Mouse (Mus musculus): ENCODE measurements around the gene Actr3b. TPM values are rescaled to one million over a fixed set of nuclear protein-coding genes. Genes with fewer than 3 reads are reported as not detected.

Actr3b gene
- total and polyA plus RNA-seq, 3 experiments = 1.3 to 4.7 (median 3.9) TPM

GRCm38 (mm10) chr5:25848058-25848457, 88.3 kb downstream of the Actr3b start:
- in situ Hi-C loops (cut with MboI; ENCODE audit: low pct_ligation_motif_present, low pct_unique_long_range_greater_than_20kb, low sequenced_read_pairs) (no loop called here), dilution Hi-C loops (cut with MboI; ENCODE audit: extremely low pct_ligation_motif_present, extremely low pct_unique_long_range_greater_than_20kb, low sequenced_read_pairs) (no loop called here)

GRCm38 (mm10) chr5:25866201-25866600, 106.4 kb downstream of the Actr3b start:
- TF ChIP-seq MAFK (IDR thresholded peaks at IDR 0.05; ENCODE audit: insufficient replicate concordance, low read length) (no peak), ZMIZ1 (IDR thresholded peaks at IDR 0.05; ENCODE audit: low read depth, low read length) (no peak), RAD21 (IDR thresholded peaks at IDR 0.05; ENCODE audit: low read depth, low read length) (no peak), MYC (IDR thresholded peaks at IDR 0.05; ENCODE audit: low read depth, low read length) (no peak), USF1 (IDR thresholded peaks at IDR 0.05; ENCODE audit: low read depth, low read length) (no peak), CTCF (conservative IDR thresholded peaks at IDR 0.05 in 1 of 2, IDR thresholded peaks at IDR 0.05 in 1 of 2; ENCODE audit: low read depth in 2 of 2, low read length in 2 of 2) (no peak), MAZ (IDR thresholded peaks at IDR 0.05; ENCODE audit: low read depth, low read length) (no peak)
- no peak for DNase-seq (ENCODE audit: extremely low read depth)
- Histone ChIP-seq H3K4me1 (ENCODE audit: control insufficient read depth in 1 of 2, insufficient read depth in 2 of 2) (peaks cover 0 to 19% of the 10 kb centered on the region in 2 experiments; a peak in 2 of 4 replicates), H3K4me2 (ENCODE audit: insufficient read depth, low read depth, poor library complexity, severe bottlenecking) (no peak overlapping the region), H3K9me3 (replicated peaks; ENCODE audit: low read length) (no peaks in the 10 kb centered on the region), H3K27me3 (replicated peaks) (no peaks in the 10 kb centered on the region), H3K79me2 (replicated peaks; ENCODE audit: control insufficient read depth, extremely low read depth, insufficient read depth, poor library complexity, severe bottlenecking) (no peaks in the 10 kb centered on the region), H3K4me3 (replicated peaks in 1 of 3; ENCODE audit: low read depth in 2 of 3, low read length in 2 of 3, poor library complexity in 1 of 3) (no peak overlapping the region), H3K27ac (ENCODE audit: insufficient read depth, low read depth) (no peak overlapping the region), H3K9ac (ENCODE audit: insufficient read depth, low read depth) (no peak overlapping the region), H3K36me3 (replicated peaks in 1 of 2; ENCODE audit: control insufficient read depth in 1 of 2, insufficient read depth in 1 of 2, low read length in 1 of 2) (no peaks in the 10 kb centered on the region)
- dilution Hi-C loops (cut with MboI; ENCODE audit: extremely low pct_ligation_motif_present, extremely low pct_unique_long_range_greater_than_20kb, low sequenced_read_pairs) (no loop called here), in situ Hi-C loops (cut with MboI; ENCODE audit: low pct_ligation_motif_present, low pct_unique_long_range_greater_than_20kb, low sequenced_read_pairs) (no loop called here)

More at GRCm38 (mm10) chr5:25848058-25848457, 88.3 kb downstream of the Actr3b start:
- Histone ChIP-seq H3K9me3 (replicated peaks; ENCODE audit: low read length) (no peaks in the 10 kb centered on the region), H3K9ac (ENCODE audit: insufficient read depth, low read depth) (no peak overlapping the region), H3K27ac (ENCODE audit: insufficient read depth, low read depth) (no peak overlapping the region), H3K27me3 (replicated peaks) (no peaks in the 10 kb centered on the region), H3K79me2 (replicated peaks; ENCODE audit: control insufficient read depth, extremely low read depth, insufficient read depth, poor library complexity, severe bottlenecking) (no peaks in the 10 kb centered on the region), H3K36me3 (replicated peaks in 1 of 2; ENCODE audit: control insufficient read depth in 1 of 2, insufficient read depth in 1 of 2, low read length in 1 of 2) (no peaks in the 10 kb centered on the region), H3K4me3 (replicated peaks in 1 of 3; ENCODE audit: low read depth in 2 of 3, low read length in 2 of 3, poor library complexity in 1 of 3) (no peak overlapping the region), H3K4me2 (ENCODE audit: insufficient read depth, low read depth, poor library complexity, severe bottlenecking) (no peak overlapping the region), H3K4me1 (ENCODE audit: control insufficient read depth in 1 of 2, insufficient read depth in 2 of 2) (peaks cover 0 to 6% of the 10 kb centered on the region in 2 experiments; a peak in 2 of 4 replicates)
- no peak for TF ChIP-seq HCFC1 (IDR thresholded peaks at IDR 0.05; ENCODE audit: low read depth, low read length)
- peak; percentile 33; the same call in 1 of the 2 replicates for TF ChIP-seq SMC3 (IDR thresholded peaks at IDR 0.05; ENCODE audit: low read depth, low read length)
- TF ChIP-seq CTCF (conservative IDR thresholded peaks at IDR 0.05 in 1 of 2, IDR thresholded peaks at IDR 0.05 in 1 of 2; ENCODE audit: low read depth in 2 of 2, low read length in 2 of 2) = peak; percentile 70 to 73
- peak; percentile 56 for TF ChIP-seq RAD21 (IDR thresholded peaks at IDR 0.05; ENCODE audit: low read depth, low read length)
- no peak for TF ChIP-seq UBTF (IDR thresholded peaks at IDR 0.05; ENCODE audit: low read depth, low read length)
- DNase-seq (ENCODE audit: extremely low read depth) = peak; percentile 65

- dilution Hi-C loops (cut with MboI; ENCODE audit: extremely low pct_ligation_motif_present, extremely low pct_unique_long_range_greater_than_20kb, low sequenced_read_pairs) (no loop called here), in situ Hi-C loops (cut with MboI; ENCODE audit: low pct_ligation_motif_present, low pct_unique_long_range_greater_than_20kb, low sequenced_read_pairs) (no loop called here)
- H3K4me1 ChIP-seq (ENCODE audit: control insufficient read depth in 1 of 2, insufficient read depth in 2 of 2) = peaks cover 0 to 13% of the 10 kb centered on the region in 2 experiments; a peak in 2 of 4 replicates
- no peak overlapping the region for H3K9ac ChIP-seq (ENCODE audit: insufficient read depth, low read depth)
- H3K4me3 ChIP-seq (replicated peaks in 1 of 3; ENCODE audit: low read depth in 2 of 3, low read length in 2 of 3, poor library complexity in 1 of 3) = no peak overlapping the region
- no peak overlapping the region for H3K27ac ChIP-seq (ENCODE audit: insufficient read depth, low read depth)
- no peak for TF ChIP-seq CHD2 (IDR thresholded peaks at IDR 0.05; ENCODE audit: low read length)
- TF ChIP-seq E2F4 (IDR thresholded peaks at IDR 0.05; ENCODE audit: insufficient replicate concordance, low read depth, low read length) = no peak
- TF ChIP-seq ZMIZ1 (IDR thresholded peaks at IDR 0.05; ENCODE audit: low read depth, low read length) = no peak
- TF ChIP-seq MAZ (IDR thresholded peaks at IDR 0.05; ENCODE audit: low read depth, low read length) = no peak
- no peak for TF ChIP-seq TBP (conservative IDR thresholded peaks at IDR 0.05; ENCODE audit: low read depth, low read length)
- TF ChIP-seq RAD21 (IDR thresholded peaks at IDR 0.05; ENCODE audit: low read depth, low read length) = no peak
- TF ChIP-seq MAX (IDR thresholded peaks at IDR 0.05; ENCODE audit: low read length) = no peak
- TF ChIP-seq JUN (IDR thresholded peaks at IDR 0.05; ENCODE audit: insufficient read depth, low read depth, low read length) = no peak
- TF ChIP-seq UBTF (IDR thresholded peaks at IDR 0.05; ENCODE audit: low read depth, low read length) = no peak
- no peak for DNase-seq (ENCODE audit: extremely low read depth)
- no peaks in the 10 kb centered on the region for H3K27me3 ChIP-seq (replicated peaks)
- H3K9me3 ChIP-seq (replicated peaks; ENCODE audit: low read length) = no peaks in the 10 kb centered on the region
- no peaks in the 10 kb centered on the region for H3K36me3 ChIP-seq (replicated peaks in 1 of 2; ENCODE audit: control insufficient read depth in 1 of 2, insufficient read depth in 1 of 2, low read length in 1 of 2)
- no peak overlapping the region for H3K4me2 ChIP-seq (ENCODE audit: insufficient read depth, low read depth, poor library complexity, severe bottlenecking)
- H3K79me2 ChIP-seq (replicated peaks; ENCODE audit: control insufficient read depth, extremely low read depth, insufficient read depth, poor library complexity, severe bottlenecking) = no peaks in the 10 kb centered on the region
These were observed 110.1 kb downstream of the Actr3b start for GRCm38 (mm10) chr5:25869880-25870279.
